Mouse (Mus musculus) thymus, adult 2 months (tissue): ENCODE results near the gene Trim62. TPM values are rescaled to one million over a fixed set of nuclear protein-coding genes. Genes with fewer than 3 reads are reported as not detected.
A peak's percentile ranks its signal among the peaks of the same experiment; 100 is the strongest.

Experiments
- DNase-seq: peaks from one replicate; pipeline ENCODE4 v3.0.0; 2021
- H3K27ac ChIP-seq: fragments of 200-500 bp; 2 replicates; pipeline ENCODE4 v1.5.1; 2012; ENCODE audit warnings: low read length, control low read depth; ENCODE audit not compliant: control insufficient read depth, insufficient read depth
- H3K27me3 ChIP-seq: fragments of 200-500 bp; 2 replicates; pipeline ENCODE4 v1.6.1; 2012; ENCODE audit warnings: mild to moderate bottlenecking, low read length, moderate library complexity, mixed read lengths; ENCODE audit not compliant: control insufficient read depth, insufficient read depth
- H3K36me3 ChIP-seq: fragments of 200-500 bp; 2 replicates; pipeline ENCODE4 v1.6.1; 2012; ENCODE audit warnings: mild to moderate bottlenecking, low read length, moderate library complexity; ENCODE audit not compliant: control insufficient read depth, insufficient read depth
- H3K4me1 ChIP-seq: fragments of 200-500 bp; replicated peaks from 2 replicates; pipeline ENCODE4 v1.6.1; 2012; ENCODE audit warnings: low read length; ENCODE audit not compliant: control insufficient read depth, insufficient read depth
- H3K4me3 ChIP-seq: fragments of 200-500 bp; 2 replicates; pipeline ENCODE4 v1.5.1; 2012; ENCODE audit warnings: mild to moderate bottlenecking, low read length, control low read depth, moderate library complexity; ENCODE audit not compliant: control insufficient read depth, insufficient read depth
- CTCF ChIP-seq: fragments of 200-500 bp; IDR thresholded peaks from 2 replicates; pipeline ENCODE4 v1.5.1; 2012; ENCODE audit warnings: mild to moderate bottlenecking, control low read depth, low read length, moderate library complexity, borderline replicate concordance; ENCODE audit not compliant: control insufficient read depth, poor library complexity, insufficient read depth; ENCODE audit errors: extremely low read depth
- POLR2A ChIP-seq: fragments of 200-500 bp; IDR thresholded peaks from 2 replicates; pipeline ENCODE4 v1.6.1; 2012; ENCODE audit warnings: mild to moderate bottlenecking, low read length, control low read depth, moderate library complexity; ENCODE audit not compliant: control insufficient read depth, poor library complexity, insufficient read depth; ENCODE audit errors: extremely low read depth
- WGBS: fragments of 180-500 bp; shearing (Covaris S2); methylation state at CpG from one replicate; pipeline ENCODE4 v1.1.7; 2018; 5-methylcytosine and 5-hydroxymethylcytosine counted together
- polyA plus RNA-seq: library from polyadenylated mRNA; depleted of rRNA; stranded (reverse); fragments of >200 nt; gene quantifications from 2 replicates; pipeline ENCODE4 v1.2.3, GENCODE M21; 2012; rRNA removed

The Trim62 gene
- polyA plus RNA-seq, 1 experiment: 7.3 TPM

DNA sequence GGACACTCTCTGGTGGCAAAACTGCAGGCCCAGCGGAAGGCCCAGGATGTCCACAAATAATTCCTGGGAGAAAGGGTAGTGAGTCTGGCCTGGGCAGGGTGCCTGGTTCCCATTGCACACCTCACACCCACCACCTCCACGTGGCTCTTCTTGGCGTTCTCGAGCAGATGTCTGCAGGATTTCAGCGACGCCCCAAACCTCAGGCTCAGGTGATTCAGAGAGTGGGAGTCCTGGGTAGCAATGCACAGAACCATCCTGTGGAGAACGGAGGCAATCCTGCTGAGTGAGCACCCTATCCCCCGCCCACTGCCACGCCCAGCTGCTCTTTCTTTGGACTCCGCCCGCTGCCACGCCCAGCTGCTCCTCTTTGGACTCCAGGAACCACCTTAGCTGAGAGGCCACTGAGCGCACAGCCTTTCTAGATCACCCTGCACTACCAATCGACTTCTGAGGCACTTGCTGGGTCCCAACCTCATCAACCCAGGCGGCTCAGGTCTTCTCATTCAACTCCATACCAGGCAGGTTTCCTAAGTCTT lies 66.2 kb downstream of the Trim62 start:
- H3K36me3 ChIP-seq: no peaks in the 10 kb centered on the region
- 65% methylated on average over 15 of the region's 15 CpGs for WGBS
- H3K27me3 ChIP-seq: no peaks in the 10 kb centered on the region
- TF ChIP-seq POLR2A (no peak), CTCF (no peak)
- H3K4me3 ChIP-seq: no peak overlapping the region
- DNase-seq: no peak
- no peak overlapping the region for H3K27ac ChIP-seq
- no peaks in the 10 kb centered on the region for H3K4me1 ChIP-seq

DNA sequence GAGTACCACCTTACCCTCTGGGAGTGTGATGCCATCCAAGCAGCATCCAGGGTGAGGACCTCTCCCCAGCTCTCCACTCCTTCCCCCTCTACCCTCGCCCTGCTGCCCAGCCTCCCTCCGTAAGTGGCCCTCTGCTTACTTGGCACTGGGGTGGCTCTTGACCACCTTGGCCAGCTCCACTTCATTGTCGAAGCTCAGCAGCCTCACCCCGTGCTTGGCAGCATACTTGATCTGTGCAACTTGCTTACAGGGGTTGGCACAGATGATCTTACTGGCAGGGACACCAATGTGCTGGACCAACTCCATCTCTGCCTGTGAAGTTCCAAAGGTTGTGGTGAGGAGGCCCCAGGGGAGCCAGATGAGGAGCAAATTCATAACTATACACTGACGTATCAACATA lies 67.1 kb downstream of the Trim62 start:
- no peaks in the 10 kb centered on the region for H3K27me3 ChIP-seq
- WGBS: 89% methylated on average over 5 of the region's 5 CpGs
- no peak for DNase-seq

DNA sequence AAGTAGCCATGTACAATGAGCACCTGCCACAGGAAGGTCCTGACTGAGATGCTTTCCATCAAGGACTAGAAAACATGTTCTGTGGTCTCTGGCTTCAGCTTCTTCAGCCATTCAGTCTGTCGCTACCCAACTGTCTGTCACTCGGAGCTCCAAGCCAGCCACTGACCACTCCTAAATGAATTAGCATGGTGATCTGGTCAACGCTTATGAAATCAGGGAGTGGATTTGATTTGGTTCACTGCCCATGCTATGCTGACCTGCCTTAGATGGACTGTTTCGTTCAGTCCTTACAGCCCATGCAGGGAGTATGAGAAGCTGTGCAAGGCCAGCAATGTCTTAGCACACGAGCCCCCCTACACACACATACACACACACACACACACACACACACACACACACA lies 70.5 kb downstream of the Trim62 start:
- H3K4me1 ChIP-seq: no peaks in the 10 kb centered on the region
- no peak for DNase-seq
- no peaks in the 10 kb centered on the region for H3K27me3 ChIP-seq
- no peaks in the 10 kb centered on the region for H3K36me3 ChIP-seq
- TF ChIP-seq CTCF (no peak), POLR2A (no peak)
- H3K4me3 ChIP-seq: no peak overlapping the region
- H3K27ac ChIP-seq: no peak overlapping the region
- 91% methylated on average over 5 of the region's 5 CpGs for WGBS

More for the DNA sequence above, 67.1 kb downstream of the Trim62 start:
- Histone ChIP-seq H3K36me3 (no peaks in the 10 kb centered on the region), H3K4me1 (no peaks in the 10 kb centered on the region), H3K4me3 (no peak overlapping the region), H3K27ac (no peak overlapping the region)
- TF ChIP-seq POLR2A: no peak
- TF ChIP-seq CTCF: no peak

GRCm38 (mm10) chr4:128957155-128957911 lies 74.0 kb downstream of the Trim62 start:
- no peaks in the 10 kb centered on the region for H3K36me3 ChIP-seq
- H3K4me3 ChIP-seq: no peak overlapping the region
- WGBS: 68% methylated on average over 11 of the region's 11 CpGs
- DNase-seq: peak; percentile 35
- no peak overlapping the region for H3K27ac ChIP-seq
- peaks cover 5% of the 10 kb centered on the region; the same call in 1 of the 2 replicates for H3K27me3 ChIP-seq
- TF ChIP-seq POLR2A (no peak), CTCF (peak; percentile 55; the same call in 1 of the 2 replicates)
- H3K4me1 ChIP-seq: peaks cover 5% of the 10 kb centered on the region; the same call in 1 of the 2 replicates

- no peak overlapping the region for H3K4me3 ChIP-seq
- peaks cover 8% of the 10 kb centered on the region; the same call in 1 of the 2 replicates for H3K4me1 ChIP-seq
- H3K27me3 ChIP-seq: peaks cover 5% of the 10 kb centered on the region; the same call in 1 of the 2 replicates
- no peak overlapping the region for H3K27ac ChIP-seq
- WGBS: 96% methylated on average over 11 of the region's 11 CpGs
- TF ChIP-seq POLR2A: no peak
- TF ChIP-seq CTCF: no peak
- H3K36me3 ChIP-seq: no peaks in the 10 kb centered on the region
- no peak for DNase-seq
Measured at GRCm38 (mm10) chr4:128958156-128958555, 74.8 kb downstream of the Trim62 start.

GRCm38 (mm10) chr4:128958849-128959248 lies 75.5 kb downstream of the Trim62 start:
- Histone ChIP-seq H3K4me3 (no peak overlapping the region), H3K36me3 (no peaks in the 10 kb centered on the region), H3K4me1 (peaks cover 8% of the 10 kb centered on the region; the same call in 1 of the 2 replicates), H3K27me3 (peaks cover 5% of the 10 kb centered on the region; the same call in 1 of the 2 replicates), H3K27ac (no peak overlapping the region)
- DNase-seq: no peak
- no peak for TF ChIP-seq CTCF
- TF ChIP-seq POLR2A: no peak
- 95% methylated on average over 8 of the region's 8 CpGs for WGBS

DNA sequence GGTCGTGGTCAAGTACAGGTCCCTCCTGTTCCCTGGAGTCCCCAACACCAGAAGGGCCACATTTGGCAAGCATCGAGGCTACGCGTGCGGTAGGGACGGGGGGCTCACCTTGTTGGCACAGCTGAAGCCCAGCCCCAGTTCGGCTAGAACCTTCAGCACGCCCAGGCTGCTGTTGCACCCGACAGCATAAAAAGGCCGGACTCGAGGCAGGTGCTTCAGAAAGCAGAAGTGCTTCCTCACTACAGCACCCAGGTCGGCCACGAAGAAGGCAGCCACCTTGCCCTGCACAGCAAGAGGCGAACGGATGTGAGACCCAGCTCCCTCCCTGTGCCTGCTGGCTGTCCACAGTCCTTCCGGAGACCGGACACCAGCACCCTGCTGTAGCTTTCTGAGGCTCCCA lies 76.3 kb downstream of the Trim62 start:
- H3K27me3 ChIP-seq: peaks cover 5% of the 10 kb centered on the region; the same call in 1 of the 2 replicates
- H3K27ac ChIP-seq: no peak overlapping the region
- no peaks in the 10 kb centered on the region for H3K36me3 ChIP-seq
- DNase-seq: no peak
- TF ChIP-seq CTCF: no peak
- no peak for TF ChIP-seq POLR2A
- H3K4me3 ChIP-seq: no peak overlapping the region
- peaks cover 8% of the 10 kb centered on the region; the same call in 1 of the 2 replicates for H3K4me1 ChIP-seq
- 48% methylated on average over 17 of the region's 17 CpGs for WGBS

Other genes with a start within 250 kb of the Trim62 start
- gene Phc2, start 228.9 kb upstream of the Trim62 start, polyA plus RNA-seq: 139 and 149 TPM in 2 replicates
- 1.3 and 1.6 TPM in 2 replicates for gene A3galt2, start 128.2 kb upstream of the Trim62 start, polyA plus RNA-seq
- gene Zfp362, start 77.5 kb upstream of the Trim62 start, polyA plus RNA-seq: 105 and 145 TPM in 2 replicates
- gene Azin2, start 78.9 kb downstream of the Trim62 start, polyA plus RNA-seq: 6.9 and 7.6 TPM in 2 replicates
- 60.0 and 60.1 TPM in 2 replicates for gene Ak2, start 108.4 kb downstream of the Trim62 start, polyA plus RNA-seq
- gene Rnf19b, start 174.7 kb downstream of the Trim62 start, polyA plus RNA-seq: 74.1 and 82.3 TPM in 2 replicates
- 3.9 and 5.5 TPM in 2 replicates for gene Tmem54, start 222.0 kb downstream of the Trim62 start, polyA plus RNA-seq
- gene Hpca, start 238.5 kb downstream of the Trim62 start, polyA plus RNA-seq: 0.92 and 1.0 TPM in 2 replicates